24 mouse cellular contexts compared by ENCODE assay signal in the genomic region with DNA sequence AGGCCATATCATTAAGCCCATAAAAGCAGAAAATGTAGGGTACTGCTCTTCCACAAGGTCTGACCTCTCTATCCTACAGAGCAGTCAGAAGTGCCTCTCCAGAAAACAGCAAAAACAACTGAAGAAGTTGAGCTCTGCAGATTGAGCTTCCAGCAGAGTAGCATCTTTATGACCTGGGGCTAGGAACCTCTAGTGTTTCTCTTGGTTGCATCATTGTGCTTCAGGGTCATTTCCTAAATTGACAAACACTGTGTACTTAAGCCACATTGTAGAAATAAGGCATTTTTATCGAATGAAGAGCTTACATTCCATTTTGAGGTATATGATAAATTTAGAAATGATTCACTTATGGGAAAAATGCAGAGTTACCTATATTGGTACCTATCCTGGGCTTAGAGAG.
"Had no signal": no experiment of that assay in that cellular context is flagged by ENCODE, and none has a peak within 500 bp of the region (broad histone marks: within the 10 kb centered on the region; RNA-seq: fewer than 3 reads in every experiment).

No protein-coding gene starts in this region.

- H3K9ac ChIP-seq: heart, embryonic 13.5 days; heart, embryonic 15.5 days; hindbrain, embryonic 14.5 days; intestine, embryonic 15.5 days; limb, embryonic 13.5 days; limb, embryonic 15.5 days had no signal

- DNase-seq: gastrocnemius, adult 2 months; gastrocnemius, postnatal 10 days; gastrocnemius, postnatal 25 days; heart, adult 2 months; heart, postnatal 14 days; heart, postnatal 36 days; kidney, adult 18-20 months; kidney, adult 8-10 months; kidney, postnatal 10 days; kidney, postnatal 25 days; kidney, postnatal 4 days; left cerebral cortex, postnatal 4 days had no signal

- H3K27ac ChIP-seq: gastrocnemius, adult 2 months; heart, adult 2 months; heart, embryonic 13.5 days; heart, embryonic 15.5 days; hindbrain, embryonic 14.5 days; intestine, embryonic 15.5 days; layer of hippocampus, adult 2 months; left cerebral cortex, adult 2 months; limb, embryonic 13.5 days; limb, embryonic 15.5 days had no signal

- H3K27me3 ChIP-seq: heart, embryonic 13.5 days; heart, embryonic 15.5 days; intestine, embryonic 15.5 days; limb, embryonic 13.5 days; limb, embryonic 15.5 days had no signal

- ATAC-seq: hindbrain, embryonic 16.5 days; inflammation-experienced regulatory T-cells, adult 6 months; intestine, embryonic 15.5 days; intestine, postnatal 0 days had no signal

- H3K4me2 ChIP-seq: heart, embryonic 11.5 days; heart, embryonic 13.5 days; heart, embryonic 15.5 days; hindbrain, embryonic 14.5 days; intestine, embryonic 15.5 days; limb, embryonic 13.5 days; limb, embryonic 15.5 days had no signal

- H3K4me1 ChIP-seq: limb, embryonic 13.5 days; limb, embryonic 15.5 days had no signal

- H3K9me3 ChIP-seq: heart, embryonic 13.5 days; heart, embryonic 15.5 days; intestine, embryonic 15.5 days; limb, embryonic 13.5 days; limb, embryonic 15.5 days had no signal

- H3K4me3 ChIP-seq: gastrocnemius, adult 2 months; heart, adult 2 months; heart, embryonic 13.5 days; heart, embryonic 15.5 days; intestine, embryonic 15.5 days; layer of hippocampus, adult 2 months; left cerebral cortex, adult 2 months; limb, embryonic 13.5 days; limb, embryonic 15.5 days had no signal
